Mouse (Mus musculus): Measurements from ENCODE around the gene Wnt9a. TPM values are rescaled to one million over a fixed set of nuclear protein-coding genes. Genes with fewer than 3 reads are reported as not detected.
A peak's percentile ranks its signal among the peaks of the same experiment; 100 is the strongest.
"Not testable (repeated sequence)": the region's sequence is repeated elsewhere in the genome, so short reads cannot be mapped to it uniquely, and the experiment has no call there.

The Wnt9a gene
- polyA plus RNA-seq, 1 experiment from 2014 or later: 1.6 TPM

DNA sequence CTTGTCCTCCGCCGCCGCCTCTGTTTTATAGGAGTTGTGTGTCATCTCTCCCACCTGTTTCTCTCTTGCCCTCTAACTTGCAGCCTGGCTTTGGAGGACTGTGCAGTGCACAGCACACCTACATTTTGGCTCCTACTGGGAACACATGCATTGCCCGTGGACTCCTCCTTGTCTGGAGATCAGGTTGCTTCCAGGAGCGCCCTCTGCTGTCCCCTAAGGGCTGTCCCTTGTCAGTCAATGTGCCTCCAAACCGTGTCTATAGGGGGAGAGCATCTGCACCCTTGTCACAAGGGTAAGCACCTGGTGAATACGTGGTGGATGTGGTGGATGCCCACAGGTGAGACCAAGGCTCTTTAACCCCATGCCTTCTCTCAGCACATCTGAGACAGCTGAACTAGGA lies 13.1 kb upstream of the Wnt9a start:
- WGBS (ENCODE audit: insufficient replicate concordance): 20% methylated on average over 7 of the region's 7 CpGs
- H3K36me3 ChIP-seq (ENCODE audit: control insufficient read depth, insufficient read depth, low read length): no peaks in the 10 kb centered on the region
- no peak for ATAC-seq (replicated peaks; ENCODE audit: insufficient number of reproducible peaks, low FRiP score, low TSS enrichment)
- no peak overlapping the region for H3K4me2 ChIP-seq
- no peak overlapping the region for H3K9ac ChIP-seq (ENCODE audit: low read depth, low read length)
- no peaks in the 10 kb centered on the region for H3K9me3 ChIP-seq (replicated peaks; ENCODE audit: control insufficient read depth, low read length)
- H3K4me1 ChIP-seq (ENCODE audit: control insufficient read depth, insufficient read depth, low read length): no peaks in the 10 kb centered on the region
- no peak overlapping the region for H3K27ac ChIP-seq (ENCODE audit: low read depth, low read length)
- H3K27me3 ChIP-seq (ENCODE audit: control insufficient read depth, insufficient read depth, low read length): peaks cover 81% of the 10 kb centered on the region
- no peak overlapping the region for H3K4me3 ChIP-seq (ENCODE audit: low read depth, low read length)

DNA sequence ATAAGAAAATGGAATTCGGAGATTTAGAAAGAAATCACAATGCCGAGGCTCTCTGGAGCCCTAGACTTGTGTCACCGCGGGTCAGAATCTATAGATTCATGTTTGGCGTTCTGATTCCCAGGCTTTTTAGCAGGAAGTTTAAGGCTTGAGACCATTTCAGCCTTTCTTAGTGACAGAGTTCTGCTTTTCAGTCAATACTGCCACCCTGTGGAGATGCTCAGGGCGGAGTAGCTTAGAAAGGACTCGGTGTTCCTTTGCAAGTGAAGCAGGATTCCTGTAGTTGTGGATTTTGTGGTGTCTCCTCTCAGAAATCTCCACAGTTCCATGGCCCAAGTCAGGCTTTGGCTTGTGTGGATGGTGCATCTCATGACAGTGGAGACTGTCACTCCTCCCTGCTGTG lies 8.8 kb upstream of the Wnt9a start:
- Histone ChIP-seq H3K9me3 (replicated peaks; ENCODE audit: control insufficient read depth, low read length) (no peaks in the 10 kb centered on the region), H3K4me2 (no peak overlapping the region), H3K36me3 (ENCODE audit: control insufficient read depth, insufficient read depth, low read length) (no peaks in the 10 kb centered on the region), H3K27me3 (ENCODE audit: control insufficient read depth, insufficient read depth, low read length) (peaks cover 61% of the 10 kb centered on the region), H3K9ac (ENCODE audit: low read depth, low read length) (no peak overlapping the region), H3K27ac (ENCODE audit: low read depth, low read length) (no peak overlapping the region), H3K4me1 (ENCODE audit: control insufficient read depth, insufficient read depth, low read length) (no peaks in the 10 kb centered on the region), H3K4me3 (ENCODE audit: low read depth, low read length) (no peak overlapping the region)
- 17% methylated on average over 7 of the region's 7 CpGs for WGBS (ENCODE audit: insufficient replicate concordance)
- ATAC-seq (replicated peaks; ENCODE audit: insufficient number of reproducible peaks, low FRiP score, low TSS enrichment): no peak

DNA sequence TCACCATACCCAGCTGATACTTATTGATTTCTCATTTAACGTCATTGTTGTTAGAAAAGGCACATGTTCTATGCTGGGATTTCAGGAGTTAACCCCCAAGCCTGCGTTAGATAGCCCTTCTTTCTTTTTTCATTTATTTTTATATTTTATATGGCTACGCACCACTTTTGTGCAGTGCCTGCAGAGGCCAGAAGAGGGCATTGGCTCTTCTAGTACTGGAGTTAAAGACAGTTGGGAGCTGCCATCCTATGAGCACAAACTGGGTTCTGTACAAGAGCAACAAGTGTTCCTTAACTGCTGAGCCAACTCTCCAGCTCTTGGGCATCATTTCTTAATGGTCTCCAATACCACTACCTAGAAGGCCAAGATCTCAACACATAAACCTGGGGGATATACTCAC lies 6.5 kb upstream of the Wnt9a start:
- no peak overlapping the region for H3K4me2 ChIP-seq
- no peak overlapping the region for H3K27ac ChIP-seq (ENCODE audit: low read depth, low read length)
- peaks cover 2% of the 10 kb centered on the region; the same call in 1 of the 2 replicates for H3K4me1 ChIP-seq (ENCODE audit: control insufficient read depth, insufficient read depth, low read length)
- H3K36me3 ChIP-seq (ENCODE audit: control insufficient read depth, insufficient read depth, low read length): no peaks in the 10 kb centered on the region
- 23% methylated on average over 3 of the region's 3 CpGs for WGBS (ENCODE audit: insufficient replicate concordance)
- no peaks in the 10 kb centered on the region for H3K9me3 ChIP-seq (replicated peaks; ENCODE audit: control insufficient read depth, low read length)
- H3K4me3 ChIP-seq (ENCODE audit: low read depth, low read length): no peak overlapping the region
- H3K27me3 ChIP-seq (ENCODE audit: control insufficient read depth, insufficient read depth, low read length): peaks cover 67% of the 10 kb centered on the region
- no peak overlapping the region for H3K9ac ChIP-seq (ENCODE audit: low read depth, low read length)
- no peak for ATAC-seq (replicated peaks; ENCODE audit: insufficient number of reproducible peaks, low FRiP score, low TSS enrichment)

DNA sequence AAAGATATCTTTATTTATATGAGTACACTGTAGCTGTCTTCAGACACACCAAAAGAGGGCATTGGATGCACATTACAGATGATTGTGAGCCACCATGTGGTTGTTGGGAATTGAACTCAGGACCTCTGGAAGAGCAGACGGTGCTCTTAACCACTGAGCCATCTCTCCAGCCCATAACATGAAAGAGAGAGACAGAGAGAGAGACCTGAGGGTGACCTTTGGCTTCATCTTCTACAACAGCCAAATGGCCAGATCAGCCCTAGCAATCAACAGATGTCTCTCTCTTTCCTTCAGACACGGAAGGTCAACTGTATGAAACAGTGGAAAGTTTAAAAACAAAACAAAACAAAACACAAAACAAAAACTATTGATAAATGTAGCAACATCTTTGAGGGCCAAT lies 5.7 kb upstream of the Wnt9a start:
- not testable (repeated sequence) for H3K27ac ChIP-seq (ENCODE audit: low read depth, low read length); H3K4me3 ChIP-seq (ENCODE audit: low read depth, low read length); H3K9me3 ChIP-seq (replicated peaks; ENCODE audit: control insufficient read depth, low read length); H3K9ac ChIP-seq (ENCODE audit: low read depth, low read length); ATAC-seq (replicated peaks; ENCODE audit: insufficient number of reproducible peaks, low FRiP score, low TSS enrichment); H3K4me2 ChIP-seq; H3K4me1 ChIP-seq (ENCODE audit: control insufficient read depth, insufficient read depth, low read length); H3K36me3 ChIP-seq (ENCODE audit: control insufficient read depth, insufficient read depth, low read length)
- 66% methylated on average over 2 of the region's 2 CpGs for WGBS (ENCODE audit: insufficient replicate concordance)
- peaks cover 68% of the 10 kb centered on the region for H3K27me3 ChIP-seq (ENCODE audit: control insufficient read depth, insufficient read depth, low read length)

DNA sequence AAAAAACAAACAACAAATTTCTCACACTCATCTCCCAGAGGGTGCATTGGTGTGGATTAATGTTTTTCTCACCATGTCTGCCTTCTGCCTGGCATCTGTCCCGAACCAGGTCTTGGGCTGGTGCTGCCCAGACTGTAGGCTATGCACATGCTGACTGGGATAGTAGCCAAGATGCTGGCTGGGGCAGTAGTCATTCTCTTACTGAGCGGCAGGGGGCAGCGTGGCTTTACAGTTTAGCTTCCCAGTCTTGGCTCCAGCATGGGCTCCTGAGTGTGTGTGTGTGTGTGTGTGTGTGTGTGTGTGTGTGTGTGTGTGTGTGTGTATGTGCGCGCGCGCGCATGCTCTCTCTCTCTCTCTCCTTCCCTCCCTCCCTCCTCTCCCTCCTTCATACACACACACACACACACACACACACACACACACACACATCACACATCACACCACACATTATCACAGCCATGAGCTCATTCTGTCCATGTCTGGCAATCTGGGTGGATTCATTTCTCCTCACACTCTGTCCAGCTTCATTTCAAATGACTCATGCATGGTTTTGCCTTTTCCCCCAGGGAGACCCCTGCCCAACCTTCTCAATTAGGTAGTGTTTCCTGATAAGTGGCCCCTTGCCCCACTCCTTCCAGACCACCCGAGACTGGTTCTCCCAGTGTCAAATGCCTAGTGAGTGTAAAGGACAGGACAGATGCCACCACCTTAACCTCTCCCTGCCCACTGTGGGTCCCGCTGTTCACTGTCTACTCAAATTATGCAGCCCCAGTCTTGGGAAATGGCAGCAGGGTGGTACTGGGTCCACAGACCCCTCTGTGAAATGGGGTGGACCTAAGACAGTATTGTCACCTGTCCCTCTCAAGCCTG lies 3.8 kb upstream of the Wnt9a start:
- H3K9me3 ChIP-seq (replicated peaks; ENCODE audit: control insufficient read depth, low read length): no peaks in the 10 kb centered on the region
- H3K27ac ChIP-seq (ENCODE audit: low read depth, low read length): no peak overlapping the region
- no peak overlapping the region for H3K4me3 ChIP-seq (ENCODE audit: low read depth, low read length)
- 27% methylated on average over 10 of the region's 10 CpGs for WGBS (ENCODE audit: insufficient replicate concordance)
- H3K9ac ChIP-seq (ENCODE audit: low read depth, low read length): no peak overlapping the region
- H3K36me3 ChIP-seq (ENCODE audit: control insufficient read depth, insufficient read depth, low read length): no peaks in the 10 kb centered on the region
- peaks cover 10% of the 10 kb centered on the region; the same call in 1 of the 2 replicates for H3K4me1 ChIP-seq (ENCODE audit: control insufficient read depth, insufficient read depth, low read length)
- ATAC-seq (replicated peaks; ENCODE audit: insufficient number of reproducible peaks, low FRiP score, low TSS enrichment): no peak
- H3K4me2 ChIP-seq: no peak overlapping the region
- H3K27me3 ChIP-seq (ENCODE audit: control insufficient read depth, insufficient read depth, low read length): peaks cover 70% of the 10 kb centered on the region

DNA sequence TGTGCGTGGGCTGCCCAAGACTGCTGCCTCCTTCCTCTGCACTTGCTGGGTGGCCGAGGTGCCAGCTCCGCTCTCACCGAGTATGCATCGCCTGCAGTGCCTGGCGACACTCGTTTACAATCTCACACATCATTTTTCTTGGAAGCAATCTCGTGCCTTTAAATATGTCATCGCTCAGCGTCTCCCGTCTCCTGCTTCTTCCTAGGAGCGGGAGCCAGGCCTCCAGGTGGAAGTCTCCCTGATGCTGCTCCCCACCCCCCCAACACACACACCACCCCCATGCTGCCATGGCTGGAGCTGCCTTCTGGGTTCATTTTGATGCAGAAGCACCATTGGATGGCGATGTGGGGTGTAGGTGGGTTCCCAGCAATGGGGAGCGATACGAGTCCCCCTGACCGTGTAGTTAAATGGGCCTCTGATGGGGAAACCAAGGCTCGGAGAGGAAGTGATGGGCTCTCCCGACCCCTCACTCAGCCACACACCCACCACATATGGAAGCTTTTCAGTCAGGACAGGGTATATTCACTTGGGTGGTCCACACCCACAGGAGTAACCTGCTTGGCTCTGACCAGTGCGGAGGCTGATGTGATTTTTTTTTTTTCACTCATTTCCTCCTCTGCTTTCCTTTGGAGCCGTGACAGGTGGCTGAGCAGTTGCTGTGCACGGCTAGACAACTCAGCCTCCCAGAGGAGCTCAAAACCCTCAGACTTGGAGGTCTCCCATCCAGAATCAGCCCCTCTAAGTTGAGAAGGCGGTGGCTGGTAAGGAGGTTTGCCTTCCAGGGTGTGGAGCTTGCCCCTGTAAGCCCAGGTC lies 1.5 kb upstream of the Wnt9a start:
- Histone ChIP-seq H3K27ac (ENCODE audit: low read depth, low read length) (no peak overlapping the region), H3K4me1 (ENCODE audit: control insufficient read depth, insufficient read depth, low read length) (peaks cover 21% of the 10 kb centered on the region), H3K27me3 (ENCODE audit: control insufficient read depth, insufficient read depth, low read length) (peaks cover 69% of the 10 kb centered on the region), H3K4me3 (ENCODE audit: low read depth, low read length) (no peak overlapping the region), H3K36me3 (ENCODE audit: control insufficient read depth, insufficient read depth, low read length) (no peaks in the 10 kb centered on the region), H3K4me2 (no peak overlapping the region), H3K9ac (ENCODE audit: low read depth, low read length) (no peak overlapping the region), H3K9me3 (replicated peaks; ENCODE audit: control insufficient read depth, low read length) (no peaks in the 10 kb centered on the region)
- 43% methylated on average over 22 of the region's 22 CpGs for WGBS (ENCODE audit: insufficient replicate concordance)
- ATAC-seq (replicated peaks; ENCODE audit: insufficient number of reproducible peaks, low FRiP score, low TSS enrichment): no peak

DNA sequence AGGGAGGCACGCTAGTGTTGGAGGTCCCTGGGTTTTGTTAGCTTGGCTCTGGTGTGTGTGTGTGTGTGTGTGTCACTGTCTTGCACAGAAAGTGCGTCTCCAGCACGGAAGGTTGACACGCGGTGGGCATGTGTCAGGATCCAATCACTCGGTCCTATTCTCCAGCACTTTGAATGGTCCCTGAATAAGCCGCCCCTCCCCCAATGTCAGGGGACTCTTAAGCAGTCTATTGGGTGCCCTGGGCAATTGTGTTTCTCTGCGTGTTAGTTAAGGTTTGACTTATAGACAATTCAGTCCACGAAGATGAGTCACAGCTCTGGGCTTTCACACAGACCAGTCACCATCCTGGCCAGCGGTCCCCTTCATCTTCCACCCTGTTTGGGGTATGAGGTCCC lies 910 bp upstream of the Wnt9a start:
- H3K27ac ChIP-seq (ENCODE audit: low read depth, low read length): no peak overlapping the region
- H3K4me3 ChIP-seq (ENCODE audit: low read depth, low read length): peak overlapping the region; percentile 61
- H3K36me3 ChIP-seq (ENCODE audit: control insufficient read depth, insufficient read depth, low read length): no peaks in the 10 kb centered on the region
- H3K9me3 ChIP-seq (replicated peaks; ENCODE audit: control insufficient read depth, low read length): no peaks in the 10 kb centered on the region
- H3K4me2 ChIP-seq: peak overlapping the region; percentile 94
- peaks cover 65% of the 10 kb centered on the region for H3K27me3 ChIP-seq (ENCODE audit: control insufficient read depth, insufficient read depth, low read length)
- H3K9ac ChIP-seq (ENCODE audit: low read depth, low read length): no peak overlapping the region
- peaks cover 21% of the 10 kb centered on the region for H3K4me1 ChIP-seq (ENCODE audit: control insufficient read depth, insufficient read depth, low read length)
- WGBS (ENCODE audit: insufficient replicate concordance): 9% methylated on average over 10 of the region's 10 CpGs
- ATAC-seq (replicated peaks; ENCODE audit: insufficient number of reproducible peaks, low FRiP score, low TSS enrichment): no peak

DNA sequence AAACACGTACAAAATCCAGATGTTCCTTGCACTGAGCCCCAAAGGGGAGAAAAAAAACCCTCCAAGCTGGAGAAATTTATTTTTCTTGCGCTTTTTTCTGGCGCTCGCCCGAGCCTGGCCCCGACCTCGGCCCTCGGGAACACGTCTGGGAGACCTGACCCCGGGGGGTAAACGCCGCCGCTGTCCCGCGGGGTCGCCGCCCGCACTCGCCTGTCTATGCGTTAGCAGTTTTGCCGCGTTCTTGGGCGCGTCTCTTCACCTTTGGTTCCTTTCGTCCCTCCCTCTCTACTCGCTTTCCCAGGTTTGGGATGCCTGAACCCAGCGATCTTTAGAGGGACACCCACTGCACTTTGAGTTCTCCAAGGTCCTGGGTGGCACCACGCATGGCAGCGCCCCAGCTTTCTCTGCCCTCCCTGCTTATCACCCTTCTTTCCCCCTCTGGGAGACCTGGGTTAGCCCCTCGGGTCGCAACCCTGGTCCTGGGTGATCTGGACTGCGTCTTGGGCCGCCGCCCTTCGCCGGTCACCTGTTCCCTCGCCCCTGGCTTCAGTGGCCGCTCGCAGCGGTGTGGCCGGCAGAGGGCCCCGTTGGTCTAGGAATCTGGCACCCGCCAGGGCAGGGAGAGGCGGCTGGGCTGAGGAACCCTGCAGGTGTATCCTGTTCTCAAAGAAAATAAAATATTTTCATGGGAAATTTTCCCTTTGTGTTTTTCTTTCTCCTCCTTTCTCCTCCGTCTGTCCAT lies 865 bp downstream of the Wnt9a start:
- Histone ChIP-seq H3K27ac (ENCODE audit: low read depth, low read length) (no peak overlapping the region), H3K9ac (ENCODE audit: low read depth, low read length) (peak overlapping the region; percentile 76; the same call in 1 of the 2 replicates), H3K4me3 (ENCODE audit: low read depth, low read length) (peak overlapping the region; percentile 61), H3K27me3 (ENCODE audit: control insufficient read depth, insufficient read depth, low read length) (peaks cover 70% of the 10 kb centered on the region), H3K4me2 (peak overlapping the region; percentile 94), H3K4me1 (ENCODE audit: control insufficient read depth, insufficient read depth, low read length) (peaks cover 26% of the 10 kb centered on the region), H3K9me3 (replicated peaks; ENCODE audit: control insufficient read depth, low read length) (no peaks in the 10 kb centered on the region), H3K36me3 (ENCODE audit: control insufficient read depth, insufficient read depth, low read length) (no peaks in the 10 kb centered on the region)
- WGBS (ENCODE audit: insufficient replicate concordance): 1% methylated on average over 45 of the region's 45 CpGs
- no peak for ATAC-seq (replicated peaks; ENCODE audit: insufficient number of reproducible peaks, low FRiP score, low TSS enrichment)
